Mouse (Mus musculus) embryonic facial prominence, embryonic 12.5 days (tissue): ENCODE results near the gene Prss32. TPM values are rescaled to one million over a fixed set of nuclear protein-coding genes. Genes with fewer than 3 reads are reported as not detected.

Experiments used
- ATAC-seq: fragments of 200-750 bp; cut with Nextera tagmentation; 2 replicates; pipeline ENCODE4 v1.8.0; 2017; ENCODE audit not compliant: insufficient number of reproducible peaks, insufficient read depth, low FRiP score, low TSS enrichment
- H3K27ac ChIP-seq: fragments of 300-500 bp; sonication (generic); 2 replicates; pipeline ENCODE4 v1.5.1; 2016; ENCODE audit warnings: mild to moderate bottlenecking
- H3K27me3 ChIP-seq: fragments of 300-500 bp; sonication (generic); 2 replicates; pipeline ENCODE4 v1.6.1; 2016; ENCODE audit warnings: mild to moderate bottlenecking, moderate library complexity
- H3K36me3 ChIP-seq: fragments of 300-500 bp; sonication (generic); 2 replicates; pipeline ENCODE4 v1.6.1; 2016; ENCODE audit warnings: mild to moderate bottlenecking
- H3K4me1 ChIP-seq: fragments of 300-500 bp; sonication (generic); 2 replicates; pipeline ENCODE4 v1.6.1; 2016
- H3K4me2 ChIP-seq: fragments of 300-500 bp; sonication (generic); replicated peaks from 2 replicates; pipeline ENCODE4 v1.6.1; 2016; ENCODE audit warnings: mild to moderate bottlenecking, moderate library complexity
- H3K4me3 ChIP-seq: fragments of 300-500 bp; sonication (generic); 2 replicates; pipeline ENCODE4 v1.5.1; 2016; ENCODE audit warnings: mild to moderate bottlenecking
- H3K9ac ChIP-seq: fragments of 300-500 bp; sonication (generic); 2 replicates; pipeline ENCODE4 v1.6.1; 2016; ENCODE audit warnings: mild to moderate bottlenecking, moderate library complexity
- H3K9me3 ChIP-seq: fragments of 300-500 bp; sonication (generic); 2 replicates; pipeline ENCODE4 v1.6.1; 2016; ENCODE audit warnings: mild to moderate bottlenecking, moderate library complexity
- WGBS: fragments of 180-500 bp; shearing (Covaris S2); methylation state at CpG from one replicate; pipeline ENCODE4 v1.1.7; 2016; 5-methylcytosine and 5-hydroxymethylcytosine counted together
- polyA plus RNA-seq: library from polyadenylated mRNA; unstranded; fragments of >200 nt; fragmentation: Nextera tagmentation; extraction: Ambion mirVana; gene quantifications from 2 replicates; pipeline ENCODE4 v1.2.1, GENCODE M21; 2016

The Prss32 gene
- polyA plus RNA-seq, 1 experiment from 2014 or later, result not detected

DNA sequence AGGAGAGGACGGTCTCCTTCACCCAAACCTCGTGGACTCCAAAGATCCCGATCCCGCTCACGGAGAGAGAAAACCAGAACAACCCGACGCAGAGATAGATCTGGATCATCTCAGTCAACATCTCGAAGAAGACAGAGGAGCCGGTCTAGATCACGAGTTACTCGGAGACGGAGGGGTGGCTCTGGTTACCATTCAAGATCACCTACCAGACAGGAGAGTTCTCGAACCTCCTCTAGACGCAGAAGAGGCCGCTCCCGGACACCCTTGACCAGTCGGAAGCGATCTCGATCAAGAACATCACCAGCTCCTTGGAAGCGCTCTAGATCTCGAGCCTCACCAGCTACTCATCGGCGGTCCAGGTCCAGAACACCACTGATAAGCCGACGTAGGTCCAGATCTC, 24.4 kb upstream of the Prss32 start:
- ATAC-seq, result no peak
- Histone ChIP-seq H3K9ac (no peak overlapping the region), H3K36me3 (peaks cover 98% of the 10 kb centered on the region), H3K9me3 (peaks cover 29% of the 10 kb centered on the region; the same call in 1 of the 2 replicates), H3K4me2 (no peak overlapping the region), H3K27me3 (no peaks in the 10 kb centered on the region), H3K4me1 (no peaks in the 10 kb centered on the region), H3K27ac (no peak overlapping the region), H3K4me3 (no peak overlapping the region)
- 98% methylated on average over 25 of the region's 25 CpGs for WGBS

DNA sequence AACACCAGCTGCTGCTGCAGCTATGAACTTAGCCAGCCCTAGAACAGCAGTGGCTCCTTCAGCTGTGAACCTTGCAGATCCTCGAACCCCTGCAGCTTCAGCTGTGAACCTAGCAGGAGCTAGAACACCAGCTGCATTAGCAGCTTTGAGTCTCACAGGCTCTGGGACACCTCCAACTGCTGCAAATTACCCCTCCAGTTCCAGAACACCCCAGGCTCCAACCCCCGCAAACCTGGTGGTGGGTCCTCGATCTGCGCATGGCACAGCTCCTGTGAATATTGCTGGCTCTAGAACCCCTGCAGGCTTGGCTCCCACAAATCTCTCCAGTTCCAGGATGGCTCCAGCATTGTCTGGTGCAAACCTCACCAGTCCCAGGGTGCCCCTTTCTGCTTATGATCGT, 22.9 kb upstream of the Prss32 start:
- no peaks in the 10 kb centered on the region for H3K27me3 ChIP-seq
- no peak overlapping the region for H3K4me3 ChIP-seq
- WGBS, result 96% methylated on average over 5 of the region's 5 CpGs
- no peak overlapping the region for H3K9ac ChIP-seq
- no peaks in the 10 kb centered on the region for H3K4me1 ChIP-seq
- ATAC-seq, result no peak
- H3K9me3 ChIP-seq, result peaks cover 22% of the 10 kb centered on the region; the same call in 1 of the 2 replicates
- peaks cover 98% of the 10 kb centered on the region for H3K36me3 ChIP-seq
- no peak overlapping the region for H3K27ac ChIP-seq
- H3K4me2 ChIP-seq, result no peak overlapping the region

DNA sequence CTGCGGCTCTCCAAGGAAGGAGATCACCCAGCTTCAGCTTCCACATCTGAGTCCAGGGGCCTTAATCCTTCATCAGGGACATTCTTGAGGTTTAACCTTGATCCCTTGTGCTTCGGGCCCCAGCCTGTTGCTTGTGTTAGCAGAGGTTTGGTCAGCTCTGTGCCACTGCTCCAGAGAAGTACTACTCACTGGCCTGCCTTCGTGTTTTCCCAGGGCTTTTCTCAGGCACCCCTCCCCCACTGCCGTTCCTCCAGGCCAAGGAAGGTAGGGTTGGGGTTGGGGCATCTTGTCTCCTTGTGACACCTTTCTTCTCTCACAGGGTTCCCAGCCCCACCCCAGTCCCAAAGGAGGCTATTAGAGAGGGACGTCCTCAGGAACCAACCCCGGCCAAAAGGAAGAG, 21.6 kb upstream of the Prss32 start:
- Histone ChIP-seq H3K9me3 (peaks cover 20% of the 10 kb centered on the region; the same call in 1 of the 2 replicates), H3K9ac (no peak overlapping the region), H3K36me3 (peaks cover 95% of the 10 kb centered on the region), H3K4me3 (no peak overlapping the region), H3K27ac (no peak overlapping the region), H3K4me2 (no peak overlapping the region), H3K27me3 (no peaks in the 10 kb centered on the region), H3K4me1 (peaks cover 1% of the 10 kb centered on the region; the same call in 1 of the 2 replicates)
- ATAC-seq, result no peak
- WGBS, result 70% methylated on average over 5 of the region's 6 CpGs

DNA sequence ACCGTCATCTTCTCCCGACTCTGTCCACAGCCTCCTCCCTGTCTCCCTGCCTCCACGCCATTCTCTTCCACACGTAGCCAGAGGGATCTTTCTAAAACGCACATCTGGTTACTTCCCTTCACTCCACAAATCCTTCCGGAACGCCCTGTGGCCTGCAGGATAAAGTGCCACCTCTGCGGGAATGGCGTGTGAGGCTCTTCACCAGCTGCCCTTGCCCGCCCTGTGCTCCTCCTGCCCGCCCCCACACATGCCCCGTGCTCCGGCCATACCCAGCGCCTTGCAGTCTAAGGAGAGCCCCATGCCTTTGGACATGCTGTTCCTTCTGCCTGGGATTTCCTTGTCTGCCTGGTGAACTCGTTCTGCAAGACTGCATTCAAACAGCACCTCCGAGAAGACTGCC, 20.6 kb upstream of the Prss32 start:
- H3K27ac ChIP-seq, result no peak overlapping the region
- H3K4me1 ChIP-seq, result peaks cover 10% of the 10 kb centered on the region; the same call in 1 of the 2 replicates
- H3K4me2 ChIP-seq, result no peak overlapping the region
- H3K36me3 ChIP-seq, result peaks cover 86% of the 10 kb centered on the region
- WGBS, result 84% methylated on average over 16 of the region's 16 CpGs
- H3K9me3 ChIP-seq, result peaks cover 15% of the 10 kb centered on the region; the same call in 1 of the 2 replicates
- no peak overlapping the region for H3K9ac ChIP-seq
- peak; percentile 12; the same call in 1 of the 2 replicates for ATAC-seq
- no peak overlapping the region for H3K4me3 ChIP-seq
- no peaks in the 10 kb centered on the region for H3K27me3 ChIP-seq

DNA sequence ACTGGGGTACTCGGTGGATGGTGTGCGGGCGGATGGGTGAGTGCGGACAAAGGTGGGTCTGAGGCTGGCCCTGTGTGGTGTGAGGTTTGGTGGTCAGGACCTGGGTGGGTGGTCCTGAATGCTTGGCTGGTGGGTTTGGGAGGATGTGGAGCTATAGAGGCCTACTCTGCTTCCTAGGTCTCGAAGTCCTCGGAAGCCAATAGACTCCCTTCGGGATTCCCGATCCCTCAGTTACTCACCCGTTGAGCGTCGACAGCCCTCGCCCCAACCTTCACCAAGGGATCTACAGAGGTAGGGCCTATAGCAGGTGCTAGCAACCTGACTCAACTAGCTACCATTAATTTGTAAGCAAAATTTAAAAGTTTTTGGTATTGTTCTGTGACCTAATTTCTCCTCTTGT, 20.0 kb upstream of the Prss32 start:
- Histone ChIP-seq H3K27me3 (no peaks in the 10 kb centered on the region), H3K36me3 (peaks cover 80% of the 10 kb centered on the region), H3K4me2 (no peak overlapping the region), H3K4me3 (no peak overlapping the region), H3K27ac (no peak overlapping the region), H3K9me3 (peaks cover 9% of the 10 kb centered on the region; the same call in 1 of the 2 replicates), H3K4me1 (peaks cover 12% of the 10 kb centered on the region; the same call in 1 of the 2 replicates), H3K9ac (no peak overlapping the region)
- WGBS, result 94% methylated on average over 12 of the region's 12 CpGs
- ATAC-seq, result no peak

DNA sequence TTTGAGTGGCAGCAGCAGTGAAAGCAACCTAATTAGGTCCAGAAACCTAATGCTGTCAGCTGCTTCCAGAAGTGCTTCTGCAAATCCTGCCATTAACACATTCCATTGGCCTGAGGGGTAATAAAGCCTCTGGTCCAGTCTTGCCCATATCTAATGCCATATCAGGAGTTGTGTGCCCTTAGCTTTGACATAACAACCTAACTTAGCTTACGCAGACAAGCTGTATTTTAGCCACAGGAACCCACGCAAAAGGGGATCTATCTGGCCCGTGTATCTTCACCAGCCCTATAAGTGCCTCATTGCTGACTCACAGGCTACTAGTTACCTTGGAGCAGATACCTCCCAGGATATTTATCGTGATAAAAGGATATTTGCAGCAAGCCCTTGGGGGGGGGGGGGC, 18.1 kb upstream of the Prss32 start:
- H3K27ac ChIP-seq, result no peak overlapping the region
- H3K36me3 ChIP-seq, result peaks cover 60% of the 10 kb centered on the region
- H3K4me1 ChIP-seq, result peaks cover 12% of the 10 kb centered on the region; the same call in 1 of the 2 replicates
- H3K4me2 ChIP-seq, result no peak overlapping the region
- ATAC-seq, result no peak
- 76% methylated on average over 4 of the region's 4 CpGs for WGBS
- no peak overlapping the region for H3K4me3 ChIP-seq
- H3K9me3 ChIP-seq, result no peaks in the 10 kb centered on the region
- no peaks in the 10 kb centered on the region for H3K27me3 ChIP-seq
- H3K9ac ChIP-seq, result no peak overlapping the region

DNA sequence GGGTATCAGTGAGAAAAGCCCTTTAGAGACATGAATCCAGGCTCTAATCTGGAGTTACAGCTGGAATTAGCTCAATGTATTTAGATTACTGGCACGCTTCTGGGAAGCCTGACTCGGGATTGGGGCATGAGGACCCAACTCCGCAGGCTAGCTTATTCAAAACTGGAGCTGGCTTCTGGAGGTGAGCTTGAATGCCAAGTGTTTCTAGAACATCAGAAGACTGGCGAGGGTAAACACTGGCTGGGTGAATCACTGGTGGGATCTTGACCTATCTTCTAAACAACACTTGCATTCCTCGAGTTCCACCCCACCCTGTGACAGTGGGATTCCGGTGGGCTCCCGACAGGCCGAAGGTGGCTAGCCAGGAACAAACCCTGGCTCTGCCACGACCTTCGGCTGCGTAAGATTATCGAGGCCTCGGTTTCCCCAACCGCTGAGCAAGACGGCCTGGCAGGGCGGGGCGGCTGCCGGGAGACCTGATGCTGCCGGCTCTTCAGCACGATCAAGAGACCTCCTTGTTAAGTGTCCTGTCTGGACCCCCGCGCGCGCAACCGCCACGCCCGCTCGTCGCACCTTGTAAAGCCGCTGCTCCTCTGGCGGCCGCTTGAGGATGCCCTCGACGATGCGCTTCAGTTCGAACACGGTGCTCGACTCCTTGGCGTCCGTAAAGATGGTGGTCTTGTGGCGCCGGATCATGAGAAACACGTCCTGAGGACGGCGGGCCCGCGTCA, 15.2 kb upstream of the Prss32 start:
- Histone ChIP-seq H3K9ac (peak overlapping the region; percentile 83), H3K4me3 (peak overlapping the region; percentile 89), H3K4me1 (peaks cover 12% of the 10 kb centered on the region; the same call in 1 of the 2 replicates), H3K36me3 (peaks cover 31% of the 10 kb centered on the region), H3K27ac (peak overlapping the region; percentile 85), H3K27me3 (peaks cover 10% of the 10 kb centered on the region; the same call in 1 of the 2 replicates), H3K4me2 (peak overlapping the region; percentile 85), H3K9me3 (no peaks in the 10 kb centered on the region)
- ATAC-seq, result peak; percentile 76
- under 1% methylated on average over 47 of the region's 47 CpGs for WGBS

DNA sequence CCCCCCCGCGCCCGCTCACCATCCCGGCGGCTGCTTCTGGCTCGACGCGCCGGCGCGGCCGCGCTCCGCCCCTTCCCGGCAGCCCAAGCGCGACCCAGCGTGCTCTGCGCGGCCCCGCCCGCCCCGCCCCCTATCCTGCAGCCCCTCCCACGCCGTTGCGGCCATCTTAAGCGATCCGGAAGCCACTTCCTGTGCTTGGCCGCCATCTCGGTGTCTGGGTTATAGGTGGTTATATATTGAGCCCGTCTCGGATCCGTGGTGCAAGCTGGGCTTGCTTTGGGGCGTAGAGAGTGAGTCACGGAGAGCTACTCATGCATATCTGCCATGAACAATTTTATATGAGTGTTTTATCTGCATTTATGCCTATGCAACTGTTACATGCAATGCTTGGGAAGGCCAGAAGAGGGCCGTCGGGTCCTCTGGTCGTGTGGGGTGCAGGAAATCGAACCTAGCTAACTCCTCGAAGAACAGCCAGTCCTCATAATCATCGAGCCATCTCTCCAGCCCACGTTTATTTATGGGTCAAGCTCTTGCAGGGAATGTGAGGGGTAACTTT, 14.5 kb upstream of the Prss32 start, which contains the start of gene Elob:
Elob (minus strand) TSS at position 73 of the 556 bp plus-strand sequence.
- H3K4me3 ChIP-seq, result peak within 1 kb of the TSS; percentile 89
- no peaks in the 10 kb centered on the region for H3K9me3 ChIP-seq
- peak within 1 kb of the TSS; percentile 85 for H3K27ac ChIP-seq
- WGBS, result under 1% methylated on average over 26 of the region's 42 CpGs
- peak within 1 kb of the TSS; percentile 85 for H3K4me2 ChIP-seq
- peaks cover 17% of the 10 kb centered on the region; the same call in 1 of the 2 replicates for H3K27me3 ChIP-seq
- ATAC-seq, result peak; percentile 87
- H3K9ac ChIP-seq, result peak within 1 kb of the TSS; percentile 83
- peaks cover 25% of the 10 kb centered on the region for H3K36me3 ChIP-seq
- H3K4me1 ChIP-seq, result peaks cover 12% of the 10 kb centered on the region; the same call in 1 of the 2 replicates

DNA sequence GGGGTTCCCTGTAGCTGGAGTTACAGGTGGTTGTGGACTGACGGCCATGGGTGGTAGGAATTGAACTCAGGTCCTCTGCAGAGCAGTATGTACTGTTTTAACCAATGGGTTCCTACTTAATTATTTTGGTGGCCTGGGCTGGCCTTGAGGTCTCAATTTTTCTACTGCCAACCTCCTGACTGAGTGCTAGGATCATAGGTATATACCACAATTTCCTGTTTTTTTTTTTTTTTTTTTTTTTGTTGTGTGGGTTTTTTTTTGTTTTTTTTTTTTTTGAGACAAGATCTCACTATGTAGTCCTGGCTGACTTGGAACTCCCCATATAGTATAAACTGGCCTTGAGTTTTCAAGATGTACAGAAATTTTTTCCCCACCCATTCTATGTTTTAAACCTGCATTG, 12.5 kb upstream of the Prss32 start:
- H3K9ac ChIP-seq, result no peak overlapping the region

DNA sequence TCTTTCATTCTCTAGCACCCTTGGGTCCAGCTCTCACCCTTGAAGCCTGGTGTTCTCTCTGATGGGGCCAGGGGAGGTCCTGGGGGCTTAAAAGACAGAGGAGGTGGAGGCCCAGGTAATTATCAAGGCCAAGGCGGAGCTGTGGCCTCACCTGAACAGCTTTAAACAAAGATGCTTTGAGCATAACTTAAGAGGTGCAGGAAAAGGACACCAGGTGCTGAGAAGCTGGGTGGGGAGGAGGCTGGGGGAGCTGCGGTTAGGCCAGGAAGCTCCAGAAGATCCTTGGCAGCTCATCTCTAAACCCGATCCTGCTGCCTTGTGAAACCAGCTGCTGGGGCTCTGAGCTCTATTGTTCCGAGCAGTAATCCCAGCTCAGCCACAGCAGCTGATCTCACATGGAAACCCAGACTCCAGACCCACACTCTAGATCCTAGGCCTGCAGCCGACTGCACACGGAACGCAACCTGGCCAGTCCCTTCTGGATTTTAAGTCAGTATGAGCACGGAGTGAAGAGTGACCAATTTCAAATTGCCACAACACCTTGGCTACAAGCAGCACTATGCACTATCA, 7.6 kb upstream of the Prss32 start, which contains the start of gene Prss33:
Prss33 (minus strand) TSS at position 51 of the 570 bp plus-strand sequence.
- Histone ChIP-seq H3K9ac (no peak within 1 kb of the TSS), H3K27me3 (peaks cover 34% of the 10 kb centered on the region; the same call in 1 of the 2 replicates), H3K4me2 (no peak within 1 kb of the TSS), H3K36me3 (no peaks in the 10 kb centered on the region), H3K4me1 (no peaks in the 10 kb centered on the region), H3K27ac (no peak within 1 kb of the TSS), H3K9me3 (no peaks in the 10 kb centered on the region), H3K4me3 (no peak within 1 kb of the TSS)
- ATAC-seq, result no peak
- WGBS, result 66% methylated on average over 8 of the region's 8 CpGs

More for the DNA sequence above, 12.5 kb upstream of the Prss32 start:
- no peak for ATAC-seq
- Histone ChIP-seq H3K27me3 (peaks cover 33% of the 10 kb centered on the region; the same call in 1 of the 2 replicates), H3K4me3 (no peak overlapping the region), H3K4me1 (peaks cover 12% of the 10 kb centered on the region; the same call in 1 of the 2 replicates), H3K9me3 (no peaks in the 10 kb centered on the region), H3K36me3 (peaks cover 6% of the 10 kb centered on the region), H3K27ac (no peak overlapping the region), H3K4me2 (no peak overlapping the region)
- 90% methylated on average over 1 of the region's 1 CpGs for WGBS

DNA sequence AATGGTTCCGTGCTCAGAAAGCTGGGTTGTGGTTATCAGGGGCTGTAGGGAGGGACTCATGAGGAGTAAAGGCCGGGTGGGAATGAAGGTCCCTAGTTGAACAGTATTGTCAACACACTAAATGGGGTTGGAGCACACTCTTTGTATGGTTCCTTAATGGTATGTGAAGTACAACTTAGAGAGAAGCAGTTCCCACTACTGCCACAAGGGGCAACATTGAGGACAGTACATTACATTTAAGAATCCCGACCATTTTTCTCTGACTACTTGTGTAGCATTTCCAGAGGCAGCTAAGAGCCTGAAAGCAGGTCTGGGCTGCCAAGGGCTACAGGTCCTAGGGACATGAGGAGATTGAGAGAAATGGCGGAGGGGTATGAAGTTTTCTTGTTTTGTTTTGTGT, 2.5 kb upstream of the Prss32 start:
- Histone ChIP-seq H3K9me3 (no peaks in the 10 kb centered on the region), H3K4me1 (no peaks in the 10 kb centered on the region), H3K9ac (no peak overlapping the region), H3K27me3 (peaks cover 8% of the 10 kb centered on the region; the same call in 1 of the 2 replicates), H3K27ac (no peak overlapping the region), H3K4me3 (no peak overlapping the region), H3K36me3 (no peaks in the 10 kb centered on the region), H3K4me2 (no peak overlapping the region)
- no peak for ATAC-seq
- WGBS, result 33% methylated on average over 4 of the region's 4 CpGs
